Mouse (Mus musculus) megakaryocyte progenitor cell, adult 5-6 weeks (primary cell): Measurements from ENCODE around the gene Osgep. TPM values are rescaled to one million over a fixed set of nuclear protein-coding genes. Genes with fewer than 3 reads are reported as not detected.
"Not testable (repeated sequence)": the region's sequence is repeated elsewhere in the genome, so short reads cannot be mapped to it uniquely, and the experiment has no call there.

Source experiments
- ATAC-seq: replicated peaks from 2 replicates; pipeline ENCODE4 v1.8.0; 2016; ENCODE audit warnings: mild to moderate bottlenecking, moderate TSS enrichment, inconsistent platforms; ENCODE audit not compliant: poor library complexity
- total RNA-seq, 2 experiments: library from RNA; stranded (forward) in 1 of 2; stranded (reverse) in 1 of 2; fragments of 157-497, 149-512 nt in 1 of 2; fragments of 200-1000 nt in 1 of 2; gene quantifications; 2 replicates each; pipeline versions ENCODE4 v1.2.3 to v1.2.4; 2015 to 2017

Osgep gene
- total RNA-seq, 2 experiments from 2014 or later = 116 to 125 TPM

- no peak for ATAC-seq
These were observed 12.0 kb upstream of the Osgep start for GRCm38 (mm10) chr14:50936649-50937048.

- ATAC-seq = no peak; the same call in 1 of the 2 replicates
These were observed 6.9 kb upstream of the Osgep start for GRCm38 (mm10) chr14:50931493-50932020.

GRCm38 (mm10) chr14:50930754-50931492, 6.2 kb upstream of the Osgep start, which contains the start of the genes Pip4p1 and Pnp:
Gene Pip4p1 (minus strand): TSS chr14:50930856.
Gene Pnp (plus strand): TSS chr14:50931082.
- ATAC-seq = peak; percentile 90

GRCm38 (mm10) chr14:50930377-50930753, 5.7 kb upstream of the Osgep start:
- 0 out of 2 replicates have a peak, but pooled peaks have one; percentile 7 for ATAC-seq

GRCm38 (mm10) chr14:50929951-50930350, 5.3 kb upstream of the Osgep start:
- ATAC-seq = no peak

GRCm38 (mm10) chr14:50927366-50927765, 2.7 kb upstream of the Osgep start:
- no peak for ATAC-seq

GRCm38 (mm10) chr14:50925111-50925920, 623 bp upstream of the Osgep start:
- ATAC-seq = peak; percentile 51

- ATAC-seq = not testable (repeated sequence)
These were observed 1.3 kb downstream of the Osgep start for GRCm38 (mm10) chr14:50923437-50923836.

GRCm38 (mm10) chr14:50911356-50911755, 13.3 kb downstream of the Osgep start:
- ATAC-seq = no peak

- ATAC-seq = no peak
These were observed 16.6 kb downstream of the Osgep start for GRCm38 (mm10) chr14:50908126-50908525.

- ATAC-seq = peak; percentile 59
These were observed 19.4 kb downstream of the Osgep start for GRCm38 (mm10) chr14:50905327-50905726.

GRCm38 (mm10) chr14:50904828-50905129, 19.9 kb downstream of the Osgep start:
- ATAC-seq = no peak

GRCm38 (mm10) chr14:50903973-50904827, 20.5 kb downstream of the Osgep start:
- ATAC-seq = peak; percentile 98

- ATAC-seq = peak; percentile 27
These were observed 26.7 kb downstream of the Osgep start for GRCm38 (mm10) chr14:50897992-50898391.

GRCm38 (mm10) chr14:50897374-50897765, 27.3 kb downstream of the Osgep start, which contains the start of gene Klhl33:
Gene Klhl33 (minus strand): TSS chr14:50897507.
- peak; percentile 24; the same call in 1 of the 2 replicates for ATAC-seq

- ATAC-seq = no peak
These were observed 27.8 kb downstream of the Osgep start for GRCm38 (mm10) chr14:50896747-50897373.

GRCm38 (mm10) chr14:50895985-50896746, 28.5 kb downstream of the Osgep start:
- peak; percentile 58 for ATAC-seq

- ATAC-seq = no peak
These were observed 29.3 kb downstream of the Osgep start for GRCm38 (mm10) chr14:50895407-50895806.
